Mouse (Mus musculus): ENCODE measurements around the gene Uhrf2.

DNA sequence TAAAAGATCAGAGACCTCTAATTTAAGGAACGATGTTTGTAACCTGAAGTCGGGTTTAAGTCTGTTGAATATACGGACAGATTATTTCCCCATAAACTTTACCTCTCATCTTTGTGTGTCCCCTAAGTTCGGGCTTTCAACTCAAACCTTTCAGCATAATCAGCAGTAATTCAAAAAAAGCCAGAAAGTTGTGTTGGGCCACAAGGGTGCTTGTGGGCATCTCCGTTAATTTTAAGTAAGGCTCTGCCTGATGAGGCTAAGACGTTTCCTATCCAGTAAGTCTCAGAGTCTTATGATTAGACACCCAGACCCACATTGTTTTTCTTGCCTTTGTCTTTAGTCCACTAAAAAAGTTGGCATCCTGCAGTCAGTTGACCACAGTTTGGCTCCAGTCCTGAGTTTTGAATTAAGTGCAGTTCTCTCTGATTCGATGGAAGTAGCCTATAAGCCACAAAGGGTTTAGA, 1.2 kb downstream of the Uhrf2 start:
- TF ChIP-seq POLR2A (IDR thresholded peaks at IDR 0.05; ENCODE audit: low read depth, low read length) (no peak), CTCF (IDR thresholded peaks at IDR 0.05; ENCODE audit: extremely low read depth, insufficient read length, insufficient replicate concordance, low read depth, low read length) (no peak)

Data from small intestine, adult 2 months (tissue).